Comparison of ENCODE assay signal across 8 mouse cellular contexts in genomic region chr9:103364601-103365289, GRCm38 (mm10). TPM values are rescaled to one million over a fixed set of nuclear protein-coding genes. Genes with fewer than 3 reads are reported as not detected.
DNase-seq lines count a peak whose midpoint lies in the region; ATAC-seq and TF ChIP-seq lines count a peak whose summit lies in the region.

No protein-coding gene starts in this region.

- no peak for TF ChIP-seq CTCF in E14TG2a.4 (conservative IDR thresholded peaks at IDR 0.05; ENCODE audit: low read length)

- no peaks in the 10 kb centered on the region for H3K9me3 ChIP-seq in E14TG2a.4 (ENCODE audit: low read length)
- no peaks in the 10 kb centered on the region for H3K9me3 ChIP-seq in hindbrain, embryonic 11.5 days (ENCODE audit: control insufficient read depth, low read length)

- H3K4me1 ChIP-seq in E14TG2a.4 (replicated peaks; ENCODE audit: low read depth, low read length): peaks cover 50% of the 10 kb centered on the region
- no peaks in the 10 kb centered on the region for H3K4me1 ChIP-seq in brown adipose tissue, adult 24 weeks (ENCODE audit: control insufficient read depth, insufficient read depth, insufficient read length, low read length)
- peaks cover 7% of the 10 kb centered on the region for H3K4me1 ChIP-seq in hindbrain, embryonic 11.5 days (replicated peaks; ENCODE audit: control insufficient read depth, insufficient read depth, low read length)

- H3K4me2 ChIP-seq in hindbrain, embryonic 11.5 days (replicated peaks; ENCODE audit: low read depth, low read length): peak overlapping the region; percentile 89

- peak; percentile 37 for ATAC-seq in hindbrain, embryonic 11.5 days (ENCODE audit: low FRiP score)

- 5% methylated on average over 56 of the region's 94 CpGs for WGBS in hindbrain, embryonic 11.5 days

- H3K27ac ChIP-seq in brown adipose tissue, adult 24 weeks (replicated peaks; ENCODE audit: low read depth, low read length): peak overlapping the region; percentile 84
- peak overlapping the region; percentile 95 for H3K27ac ChIP-seq in hindbrain, embryonic 11.5 days (ENCODE audit: low read depth, low read length)

- H3K36me3 ChIP-seq in E14TG2a.4 (ENCODE audit: insufficient read depth, low read length): peaks cover 43% of the 10 kb centered on the region
- H3K36me3 ChIP-seq in hindbrain, embryonic 11.5 days (ENCODE audit: control insufficient read depth, insufficient read depth, low read length): 0 out of 2 replicates have a peak, but pooled peaks cover 3% of the 10 kb centered on the region

- no peaks in the 10 kb centered on the region for H3K27me3 ChIP-seq in E14TG2a.4 (ENCODE audit: insufficient read depth, low read length)
- H3K27me3 ChIP-seq in hindbrain, embryonic 11.5 days (ENCODE audit: control insufficient read depth, insufficient read depth, low read length): no peaks in the 10 kb centered on the region

- peak overlapping the region; percentile 96 for H3K9ac ChIP-seq in hindbrain, embryonic 11.5 days (ENCODE audit: low read depth, low read length)

- peak; percentile 41 for DNase-seq in forelimb bud, embryonic 11.5 days (ENCODE audit: low read depth, low spot score)
- DNase-seq in hindbrain, embryonic 11.5 days (ENCODE audit: low spot score): peak; percentile 64
- peak; percentile 33 for DNase-seq in left cerebral cortex, adult 11 months (ENCODE audit: low spot score)
- DNase-seq in lung, postnatal 14 days: peak; percentile 67
- DNase-seq in ovary, postnatal 36 days (ENCODE audit: low spot score): peak; percentile 74
- peak; percentile 49 to 70 for DNase-seq in thymus, postnatal 36 days

- peak overlapping the region; percentile 94 for H3K4me3 ChIP-seq in E14TG2a.4 (replicated peaks; ENCODE audit: low read length)
- H3K4me3 ChIP-seq in brown adipose tissue, adult 24 weeks (ENCODE audit: insufficient read depth, low read depth, low read length): peak overlapping the region; percentile 76
- H3K4me3 ChIP-seq in hindbrain, embryonic 11.5 days (ENCODE audit: low read depth, low read length): peak overlapping the region; percentile 89

RNA-seq across cellular contexts. Expression of gene Cdv3, which starts 0.9 kb away (rescaled TPM):
- polyA plus RNA-seq in brown adipose tissue, adult 24 weeks (2012; ENCODE audit: insufficient read depth, insufficient read length, missing spikeins): 64.4 and 77.2 TPM in 2 replicates
- polyA plus RNA-seq in hindbrain, embryonic 11.5 days (2014; fragmentation: Nextera tagmentation; extraction: Ambion mirVana): 105 and 135 TPM in 2 replicates

RNA-seq across cellular contexts. Expression of gene Topbp1, which starts 59.7 kb away (rescaled TPM):
- polyA plus RNA-seq in brown adipose tissue, adult 24 weeks (2012; ENCODE audit: insufficient read depth, insufficient read length, missing spikeins): 6.1 and 11.1 TPM in 2 replicates
- 70.2 and 75.6 TPM in 2 replicates for polyA plus RNA-seq in hindbrain, embryonic 11.5 days (2014; fragmentation: Nextera tagmentation; extraction: Ambion mirVana)

RNA-seq across cellular contexts. Expression of gene 1300017J02Rik, which starts 59.9 kb away (rescaled TPM):
- not detected in 2 replicates for polyA plus RNA-seq in brown adipose tissue, adult 24 weeks (2012; ENCODE audit: insufficient read depth, insufficient read length, missing spikeins)
- 1.5 and 4.5 TPM in 2 replicates for polyA plus RNA-seq in hindbrain, embryonic 11.5 days (2014; fragmentation: Nextera tagmentation; extraction: Ambion mirVana)

Comparison
In these comparisons a context has a peak if more than half of its experiments do, and no peak if none do; other contexts are left out.
1. Peak in every context shown above with its lines: DNase-seq, ATAC-seq, H3K4me3 ChIP-seq and H3K27ac ChIP-seq.